Mouse (Mus musculus) lung, postnatal 0 days (tissue): ENCODE measurements around the gene Upp1.

Source experiments
- CTCF ChIP-seq: IDR thresholded peaks from 2 replicates; pipeline ENCODE4 v1.5.1; 2016; ENCODE audit warnings: antibody characterized with exemption, mild to moderate bottlenecking
- EP300 ChIP-seq: IDR thresholded peaks from 2 replicates; pipeline ENCODE4 v1.6.1; 2016; ENCODE audit warnings: antibody characterized with exemption, mild to moderate bottlenecking, control low read depth

DNA sequence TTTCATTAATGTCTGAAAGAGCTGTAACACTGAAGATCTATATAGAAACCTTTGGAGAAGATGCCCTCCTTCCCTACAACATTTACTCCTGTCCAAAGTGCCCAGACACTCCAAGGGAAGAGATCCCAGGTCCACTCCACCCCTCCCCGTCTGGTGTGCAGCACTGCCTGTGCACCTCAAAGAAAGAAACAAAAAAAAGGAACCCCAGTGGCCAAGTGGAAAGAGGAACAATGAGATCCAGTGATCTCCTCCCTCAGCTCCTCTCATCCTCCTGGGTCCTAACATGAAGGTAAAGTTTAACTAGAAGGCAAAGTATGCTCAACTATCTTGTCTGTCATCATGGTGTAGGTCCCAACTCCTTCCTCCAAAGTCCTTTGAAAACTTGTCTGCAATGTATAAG, 28.8 kb downstream of the Upp1 start:
- no peak for TF ChIP-seq CTCF
- no peak for TF ChIP-seq EP300
